Mouse (Mus musculus): ENCODE data around the gene Rap1gap.

DNA sequence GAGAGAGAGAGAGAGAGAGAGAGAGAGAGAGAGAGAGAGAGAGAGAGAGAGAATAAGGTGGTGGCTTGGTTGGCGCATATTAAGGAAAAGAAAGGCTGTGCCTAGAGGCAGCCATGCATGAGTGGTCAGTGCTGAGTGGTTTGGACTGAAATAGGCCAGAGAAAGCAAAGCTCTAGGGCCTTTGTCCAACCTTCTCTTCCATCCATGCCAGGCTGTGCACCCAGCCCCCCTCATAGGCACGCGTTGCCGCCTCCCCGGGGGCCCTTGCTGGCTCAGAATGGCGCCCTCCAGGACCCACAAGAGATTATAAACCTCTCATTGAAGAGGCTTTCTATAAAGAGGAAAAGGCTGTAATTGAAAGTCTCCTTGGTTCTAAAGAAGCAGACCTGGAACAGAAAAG is 3.0 kb upstream of the Rap1gap start:
- TF ChIP-seq POLR2A (IDR thresholded peaks at IDR 0.05; ENCODE audit: borderline replicate concordance, insufficient read depth, low read length) = no peak
- no peak for TF ChIP-seq CTCF (IDR thresholded peaks at IDR 0.05; ENCODE audit: borderline replicate concordance, insufficient read depth, low read depth, low read length)

All from cerebellum, adult 2 months (tissue).